In the genomic region with DNA sequence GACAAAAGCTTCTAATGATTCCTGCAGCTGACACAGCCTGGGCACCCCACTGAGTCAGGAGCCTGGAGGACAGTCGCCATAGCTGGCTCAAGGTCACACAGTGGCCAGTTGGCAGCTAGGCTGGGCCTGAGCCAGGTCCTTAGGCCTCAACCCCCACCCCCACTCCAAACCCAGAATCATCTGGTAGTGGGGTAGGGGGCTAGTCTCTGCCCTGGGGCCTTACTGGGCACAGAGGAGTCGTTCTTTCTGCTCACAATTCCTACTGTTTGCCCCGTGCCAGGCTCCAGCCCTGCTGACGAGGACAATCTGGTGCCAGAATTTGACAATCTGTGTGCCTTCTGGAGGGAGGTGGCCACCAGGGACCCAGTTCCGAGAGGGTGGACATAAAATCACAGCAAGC, we compare ENCODE assay signal across 8 mouse cellular contexts.
A peak's percentile ranks its signal among the peaks of the same experiment; 100 is the strongest.
DNase-seq lines count a peak whose midpoint lies in the region; ATAC-seq and TF ChIP-seq lines count a peak whose summit lies in the region.

No protein-coding gene starts in this region.

- H3K4me2 ChIP-seq in forebrain, embryonic 12.5 days, result no peak overlapping the region
- H3K4me2 ChIP-seq in hindbrain, postnatal 0 days (ENCODE audit: low read depth, low read length), result no peak overlapping the region

- H3K9me3 ChIP-seq in forebrain, embryonic 12.5 days, result no peaks in the 10 kb centered on the region
- no peaks in the 10 kb centered on the region for H3K9me3 ChIP-seq in forebrain, embryonic 10.5 days
- no peaks in the 10 kb centered on the region for H3K9me3 ChIP-seq in hindbrain, postnatal 0 days (ENCODE audit: low read length)

- no peaks in the 10 kb centered on the region for H3K36me3 ChIP-seq in forebrain, embryonic 12.5 days (replicated peaks)
- peaks cover 5% of the 10 kb centered on the region; the same call in 1 of the 2 replicates for H3K36me3 ChIP-seq in forebrain, embryonic 10.5 days (replicated peaks)
- no peaks in the 10 kb centered on the region for H3K36me3 ChIP-seq in hindbrain, postnatal 0 days (ENCODE audit: insufficient read depth, low read length)

- no peak for TF ChIP-seq CTCF in hindbrain, postnatal 0 days (IDR thresholded peaks at IDR 0.05; ENCODE audit: low read depth)

- WGBS in forebrain, embryonic 12.5 days, result 51% methylated on average over 5 of the region's 5 CpGs
- WGBS in forebrain, embryonic 10.5 days, result 53% methylated on average over 5 of the region's 5 CpGs
- 17% methylated on average over 5 of the region's 5 CpGs for WGBS in hindbrain, postnatal 0 days

- H3K9ac ChIP-seq in forebrain, embryonic 12.5 days, result no peak overlapping the region
- H3K9ac ChIP-seq in hindbrain, postnatal 0 days (replicated peaks; ENCODE audit: low read length), result 0 out of 2 replicates have a peak overlapping the region, but pooled peaks have one; percentile 0

- H3K4me3 ChIP-seq in forebrain, embryonic 12.5 days (replicated peaks), result no peak overlapping the region
- no peak overlapping the region for H3K4me3 ChIP-seq in forebrain, embryonic 10.5 days
- H3K4me3 ChIP-seq in hindbrain, postnatal 0 days (ENCODE audit: low read length), result no peak overlapping the region

- H3K27ac ChIP-seq in forebrain, embryonic 12.5 days, result 0 out of 2 replicates have a peak overlapping the region, but pooled peaks have one; percentile 3
- no peak overlapping the region for H3K27ac ChIP-seq in forebrain, embryonic 10.5 days
- peak overlapping the region; percentile 62 for H3K27ac ChIP-seq in hindbrain, postnatal 0 days

- H3K4me1 ChIP-seq in forebrain, embryonic 12.5 days, result peaks cover 32% of the 10 kb centered on the region
- peaks cover 56% of the 10 kb centered on the region for H3K4me1 ChIP-seq in forebrain, embryonic 10.5 days
- peaks cover 16% of the 10 kb centered on the region for H3K4me1 ChIP-seq in hindbrain, postnatal 0 days (ENCODE audit: insufficient read depth, low read length)

- no peak for DNase-seq in forebrain, embryonic 10.5 days (ENCODE audit: extremely low spot score, low spot score)
- DNase-seq in layer of hippocampus, adult 11-12 months (ENCODE audit: low spot score), result peak; percentile 67
- DNase-seq in layer of hippocampus, postnatal 10 days (ENCODE audit: low spot score in 2 of 2), result no peak
- peak; percentile 72 for DNase-seq in cerebellum, adult 11-12 months
- peak; percentile 59 for DNase-seq in hindbrain, postnatal 0 days (ENCODE audit: low spot score)
- DNase-seq in thymus, postnatal 36 days, result no peak
- no peak for DNase-seq in urinary bladder, postnatal 25 days (ENCODE audit: low spot score)

- no peaks in the 10 kb centered on the region for H3K27me3 ChIP-seq in forebrain, embryonic 12.5 days
- H3K27me3 ChIP-seq in forebrain, embryonic 10.5 days (ENCODE audit: poor library complexity, severe bottlenecking), result peaks cover under 1% of the 10 kb centered on the region; the same call in 1 of the 2 replicates
- no peaks in the 10 kb centered on the region for H3K27me3 ChIP-seq in hindbrain, postnatal 0 days (ENCODE audit: insufficient read depth, low read length)

- no peak for ATAC-seq in forebrain, embryonic 12.5 days (ENCODE audit: low FRiP score)
- peak; percentile 55; the same call in 1 of the 2 replicates for ATAC-seq in hindbrain, postnatal 0 days

Comparison
In these comparisons a context has a peak if more than half of its experiments do, and no peak if none do; other contexts are left out.
1. DNase-seq: peak in layer of hippocampus, adult 11-12 months (single experiment), cerebellum, adult 11-12 months (single experiment) and hindbrain, postnatal 0 days (single experiment); none in forebrain, embryonic 10.5 days (single experiment), layer of hippocampus, postnatal 10 days (0 of 2), thymus, postnatal 36 days (0 of 2) and urinary bladder, postnatal 25 days (single experiment).